Mouse (Mus musculus): ENCODE data around the gene Ifrd2.
A peak's percentile ranks its signal among the peaks of the same experiment; 100 is the strongest.
"Not testable (repeated sequence)": the region's sequence is repeated elsewhere in the genome, so short reads cannot be mapped to it uniquely, and the experiment has no call there.

Ifrd2 gene

GRCm38 (mm10) chr9:107551890-107552355, 35.5 kb upstream of the Ifrd2 start:
- no peak for DNase-seq (ENCODE audit: extremely low read depth, low read depth, low spot score)

- DNase-seq (ENCODE audit: extremely low read depth, low read depth, low spot score) = no peak
These were observed 34.6 kb upstream of the Ifrd2 start for GRCm38 (mm10) chr9:107552690-107553393.

GRCm38 (mm10) chr9:107553541-107554318, 33.7 kb upstream of the Ifrd2 start:
- DNase-seq (ENCODE audit: extremely low read depth, low read depth, low spot score) = no peak

GRCm38 (mm10) chr9:107554319-107554825, 33.1 kb upstream of the Ifrd2 start:
- peak; percentile 71 for DNase-seq (ENCODE audit: extremely low read depth, low read depth, low spot score)

- no peak for DNase-seq (ENCODE audit: extremely low read depth, low read depth, low spot score)
These were observed 32.4 kb upstream of the Ifrd2 start for GRCm38 (mm10) chr9:107555031-107555457.

- DNase-seq (ENCODE audit: extremely low read depth, low read depth, low spot score) = no peak
These were observed 31.7 kb upstream of the Ifrd2 start for GRCm38 (mm10) chr9:107555701-107556100.

- no peak for DNase-seq (ENCODE audit: extremely low read depth, low read depth, low spot score)
These were observed 31.1 kb upstream of the Ifrd2 start for GRCm38 (mm10) chr9:107556346-107556745.

GRCm38 (mm10) chr9:107563029-107563581, 24.3 kb upstream of the Ifrd2 start, which contains the start of gene Tusc2:
Gene Tusc2, plus strand, starts transcription at chr9:107563255.
- peak; percentile 56 for DNase-seq (ENCODE audit: extremely low read depth, low read depth, low spot score)

- DNase-seq (ENCODE audit: extremely low read depth, low read depth, low spot score) = not testable (repeated sequence)
These were observed 21.9 kb upstream of the Ifrd2 start for GRCm38 (mm10) chr9:107565556-107565955.

- no peak for DNase-seq (ENCODE audit: extremely low read depth, low read depth, low spot score)
These were observed 21.3 kb upstream of the Ifrd2 start for GRCm38 (mm10) chr9:107566041-107566709.

GRCm38 (mm10) chr9:107566855-107567254, 20.6 kb upstream of the Ifrd2 start:
- no peak for DNase-seq (ENCODE audit: extremely low read depth, low read depth, low spot score)

GRCm38 (mm10) chr9:107567702-107568319, 19.6 kb upstream of the Ifrd2 start, which contains the start of gene Hyal2:
Gene Hyal2, plus strand, starts transcription at chr9:107567945.
- DNase-seq (ENCODE audit: extremely low read depth, low read depth, low spot score) = no peak

- no peak for DNase-seq (ENCODE audit: extremely low read depth, low read depth, low spot score)
These were observed 18.8 kb upstream of the Ifrd2 start for GRCm38 (mm10) chr9:107568331-107569261.

- no peak for DNase-seq (ENCODE audit: extremely low read depth, low read depth, low spot score)
These were observed 18.2 kb upstream of the Ifrd2 start for GRCm38 (mm10) chr9:107569270-107569669.

GRCm38 (mm10) chr9:107570016-107570415, 17.4 kb upstream of the Ifrd2 start:
- no peak for DNase-seq (ENCODE audit: extremely low read depth, low read depth, low spot score)

- DNase-seq (ENCODE audit: extremely low read depth, low read depth, low spot score) = no peak
These were observed 16.6 kb upstream of the Ifrd2 start for GRCm38 (mm10) chr9:107570845-107571244.

GRCm38 (mm10) chr9:107571534-107572326, 15.7 kb upstream of the Ifrd2 start:
- peak; percentile 94 for DNase-seq (ENCODE audit: extremely low read depth, low read depth, low spot score)

- no peak for DNase-seq (ENCODE audit: extremely low read depth, low read depth, low spot score)
These were observed 15.1 kb upstream of the Ifrd2 start for GRCm38 (mm10) chr9:107572327-107572662.

GRCm38 (mm10) chr9:107573774-107574173, 13.7 kb upstream of the Ifrd2 start:
- DNase-seq (ENCODE audit: extremely low read depth, low read depth, low spot score) = not testable (repeated sequence)
